Mouse (Mus musculus) frontal cortex, postnatal 25 days (tissue): ENCODE results near the gene Sez6l.
"Not testable (repeated sequence)": the region's sequence is repeated elsewhere in the genome, so short reads cannot be mapped to it uniquely, and the experiment has no call there.

ENCODE experiments used
- DNase-seq, 2 experiments: peaks; one replicate each; pipeline ENCODE4 v3.0.0; 2022; ENCODE audit warnings: low spot score in 2 of 2

Gene Sez6l

DNA sequence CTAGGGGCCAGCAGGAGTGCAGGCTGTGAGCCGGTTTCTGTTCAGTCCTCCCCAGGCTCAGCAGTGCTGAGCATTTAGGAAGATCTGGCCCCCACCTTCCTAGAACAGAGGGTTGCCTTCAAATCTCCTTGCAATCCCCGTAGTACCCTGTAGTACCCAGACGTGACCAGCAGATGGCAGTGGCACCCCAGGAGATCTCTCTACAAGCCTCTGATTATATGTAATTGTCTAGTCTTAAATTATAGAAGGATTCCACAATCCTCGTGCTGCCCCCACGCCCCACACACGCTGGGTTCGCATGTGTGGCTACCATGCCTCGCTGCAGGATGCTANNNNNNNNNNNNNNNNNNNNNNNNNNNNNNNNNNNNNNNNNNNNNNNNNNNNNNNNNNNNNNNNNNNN is 144.0 kb downstream of the Sez6l start:
- peak; percentile 82 to 89 for DNase-seq

GRCm38 (mm10) chr5:112432033-112432432 is 145.0 kb downstream of the Sez6l start:
- DNase-seq = no peak

GRCm38 (mm10) chr5:112431120-112431775 is 145.7 kb downstream of the Sez6l start:
- no peak for DNase-seq

DNA sequence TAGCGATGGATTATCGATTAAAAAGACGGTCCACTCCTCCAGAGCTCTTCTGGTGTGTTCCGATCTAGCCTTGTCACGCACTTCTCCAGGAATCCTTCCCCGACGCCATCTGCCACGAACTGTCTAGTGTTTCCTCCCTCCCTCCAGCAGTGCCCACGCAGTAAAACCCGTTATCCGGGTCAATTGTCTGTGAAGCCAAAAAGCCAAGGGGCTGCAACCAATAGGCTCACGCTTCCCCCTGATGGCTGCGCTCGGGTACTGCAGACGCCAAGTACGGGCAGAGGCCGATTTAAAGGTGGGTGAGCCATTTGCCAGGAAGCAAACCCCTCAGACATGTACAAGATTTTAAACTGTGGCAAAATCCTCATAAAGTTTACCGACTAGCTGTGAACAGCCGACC is 148.0 kb downstream of the Sez6l start:
- DNase-seq = peak; percentile 58 to 64

- peak; percentile 54 to 71 for DNase-seq
Observed at GRCm38 (mm10) chr5:112427283-112427682, 149.7 kb downstream of the Sez6l start.

DNA sequence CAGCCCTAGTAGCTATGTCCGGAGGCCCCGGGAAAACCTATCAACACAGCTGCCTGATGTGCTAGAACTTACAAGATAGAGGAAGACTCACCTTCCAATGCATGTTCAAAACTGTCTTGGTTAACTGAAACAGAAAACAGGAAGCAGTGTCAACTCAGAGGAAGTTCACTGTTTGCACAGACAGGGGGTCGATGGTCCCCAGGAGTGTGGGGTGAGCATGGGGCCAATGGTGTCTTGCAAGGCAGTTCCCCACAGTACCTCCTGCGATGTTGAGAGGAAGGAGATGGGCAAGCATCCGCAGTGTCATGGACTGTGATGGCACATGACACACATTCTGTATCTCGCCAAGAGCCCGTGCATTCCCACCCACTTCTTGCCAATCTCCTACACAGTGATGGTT is 150.3 kb downstream of the Sez6l start:
- DNase-seq = no peak

GRCm38 (mm10) chr5:112419535-112419934 is 157.4 kb downstream of the Sez6l start:
- DNase-seq = no peak

- DNase-seq = no peak
Observed at GRCm38 (mm10) chr5:112418023-112418422, 159.0 kb downstream of the Sez6l start.

DNA sequence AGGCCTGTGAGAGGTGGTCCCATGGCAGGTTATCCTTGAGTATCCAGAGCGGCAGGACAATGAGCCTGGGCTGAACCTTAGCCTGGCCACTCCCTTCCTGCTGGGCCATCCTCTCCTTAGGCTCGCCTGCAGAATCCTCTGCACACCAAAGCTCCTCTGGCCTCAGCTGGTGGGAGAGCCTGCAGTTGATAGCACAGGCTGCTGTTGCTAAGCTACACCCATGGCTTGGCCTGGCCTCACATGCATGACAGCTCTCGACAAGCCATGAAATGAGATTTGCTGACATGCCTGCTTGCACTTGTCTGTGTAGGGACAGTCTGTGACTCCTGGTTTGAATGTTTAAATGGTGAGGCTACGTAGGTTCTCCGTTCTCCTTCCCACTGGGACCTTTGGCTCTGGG is 160.3 kb downstream of the Sez6l start:
- no peak for DNase-seq

GRCm38 (mm10) chr5:112412781-112413180 is 164.2 kb downstream of the Sez6l start:
- DNase-seq = not testable (repeated sequence)

DNA sequence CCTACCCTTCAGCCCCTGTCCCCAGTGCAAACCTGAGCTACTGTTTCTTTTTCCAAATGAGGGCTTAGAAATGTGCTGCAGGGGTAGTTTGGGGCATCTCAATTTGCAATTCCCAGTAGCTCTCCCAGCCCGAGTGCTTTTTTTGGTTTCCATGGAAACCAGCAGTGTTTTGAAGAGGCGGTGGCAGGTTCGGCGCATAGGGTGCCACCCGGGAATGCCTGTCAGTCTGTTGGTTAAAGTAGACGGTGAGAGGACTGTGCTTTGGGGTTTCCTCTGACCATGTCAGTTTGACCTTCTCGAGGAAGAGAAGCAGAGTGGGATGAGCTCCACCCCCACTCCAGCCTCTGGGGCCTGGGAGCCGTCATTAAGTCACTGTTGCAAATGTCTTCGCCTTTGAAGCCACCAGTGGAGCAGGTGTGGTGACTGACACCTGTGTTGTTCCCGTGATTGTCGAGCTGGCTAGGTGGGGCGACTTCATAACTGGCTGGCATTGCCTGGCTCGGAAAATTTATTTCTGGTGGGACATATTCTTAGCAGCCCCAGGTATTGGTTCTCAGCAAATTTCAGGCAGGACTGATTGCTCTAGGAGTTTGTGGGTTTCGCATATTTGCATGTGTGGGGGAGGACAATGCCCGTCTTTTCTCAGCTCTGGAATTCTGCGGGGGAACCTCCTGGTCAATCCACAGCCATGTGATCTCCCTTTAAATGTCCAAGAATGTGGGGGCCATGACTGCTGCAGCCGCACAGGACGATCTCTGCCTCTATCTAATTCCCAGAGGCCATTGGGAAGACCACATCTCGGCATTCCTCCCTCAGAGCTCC is 165.3 kb downstream of the Sez6l start:
- no peak for DNase-seq

DNA sequence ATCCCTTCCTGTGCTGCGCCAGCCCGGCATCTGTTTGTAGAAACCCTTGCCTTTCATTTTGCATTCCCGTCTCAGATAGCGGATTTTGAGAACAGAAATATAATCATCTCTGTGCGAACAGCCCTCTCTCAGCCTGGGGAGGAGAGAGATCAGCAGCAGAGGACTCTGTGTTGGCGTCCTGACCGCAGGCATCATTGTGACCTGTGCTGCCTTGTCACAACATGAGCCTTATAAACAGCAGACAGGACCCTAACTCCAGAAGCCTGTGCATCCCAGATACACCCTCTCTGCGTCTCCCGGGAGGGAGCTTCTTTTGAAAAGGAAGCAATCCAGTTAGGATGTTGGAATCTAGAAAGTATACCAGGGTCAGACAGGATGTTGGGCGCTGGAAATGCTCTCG is 165.9 kb downstream of the Sez6l start:
- DNase-seq = no peak

GRCm38 (mm10) chr5:112409274-112409673 is 167.7 kb downstream of the Sez6l start:
- DNase-seq = no peak

GRCm38 (mm10) chr5:112406017-112406416 is 171.0 kb downstream of the Sez6l start:
- DNase-seq = no peak

- no peak for DNase-seq
Observed at GRCm38 (mm10) chr5:112402437-112402836, 174.5 kb downstream of the Sez6l start.

DNA sequence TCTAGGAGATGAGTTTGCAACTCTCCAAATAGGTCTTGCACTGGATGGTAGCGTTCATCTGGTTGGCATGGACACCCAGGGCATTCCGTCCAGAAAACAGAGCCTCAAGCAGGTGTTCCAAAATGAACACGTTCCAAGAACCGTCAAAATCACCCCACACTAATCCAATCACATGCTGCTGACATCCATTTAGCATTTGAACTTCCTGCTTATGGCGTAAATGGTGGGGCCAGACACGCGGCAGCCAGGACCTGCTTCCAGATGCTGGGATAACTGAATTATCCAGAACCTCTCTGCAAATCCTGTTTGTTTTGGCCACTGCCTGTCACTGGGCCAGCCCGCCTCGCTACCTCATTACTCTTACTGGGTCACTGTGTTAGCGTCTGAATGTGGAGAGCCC is 177.7 kb downstream of the Sez6l start:
- no peak for DNase-seq

GRCm38 (mm10) chr5:112396066-112396465 is 180.9 kb downstream of the Sez6l start:
- no peak for DNase-seq

- DNase-seq = peak; percentile 73 to 75
Observed at GRCm38 (mm10) chr5:112394779-112395443, 182.1 kb downstream of the Sez6l start, which contains the start of gene Asphd2. Asphd2 (minus strand) TSS chr5:112394866.

DNA sequence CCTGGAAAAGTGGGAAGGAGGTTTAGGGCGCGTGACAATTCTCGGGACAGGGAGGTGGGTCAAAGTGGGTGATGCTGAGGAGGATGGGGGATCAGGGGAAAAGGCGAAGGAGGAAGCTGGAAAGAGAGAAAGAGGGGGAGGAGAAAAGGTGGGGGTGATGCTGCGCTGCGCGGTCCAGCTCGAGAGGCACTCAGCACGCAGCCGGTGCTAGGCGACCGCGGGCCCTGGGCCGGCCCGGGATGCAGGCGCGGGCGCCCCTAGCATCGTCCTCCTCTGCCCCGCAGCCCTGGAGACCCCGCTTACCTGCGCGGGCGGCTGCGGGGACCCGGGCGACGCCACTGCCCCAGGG is 182.6 kb downstream of the Sez6l start:
- no peak for DNase-seq

DNA sequence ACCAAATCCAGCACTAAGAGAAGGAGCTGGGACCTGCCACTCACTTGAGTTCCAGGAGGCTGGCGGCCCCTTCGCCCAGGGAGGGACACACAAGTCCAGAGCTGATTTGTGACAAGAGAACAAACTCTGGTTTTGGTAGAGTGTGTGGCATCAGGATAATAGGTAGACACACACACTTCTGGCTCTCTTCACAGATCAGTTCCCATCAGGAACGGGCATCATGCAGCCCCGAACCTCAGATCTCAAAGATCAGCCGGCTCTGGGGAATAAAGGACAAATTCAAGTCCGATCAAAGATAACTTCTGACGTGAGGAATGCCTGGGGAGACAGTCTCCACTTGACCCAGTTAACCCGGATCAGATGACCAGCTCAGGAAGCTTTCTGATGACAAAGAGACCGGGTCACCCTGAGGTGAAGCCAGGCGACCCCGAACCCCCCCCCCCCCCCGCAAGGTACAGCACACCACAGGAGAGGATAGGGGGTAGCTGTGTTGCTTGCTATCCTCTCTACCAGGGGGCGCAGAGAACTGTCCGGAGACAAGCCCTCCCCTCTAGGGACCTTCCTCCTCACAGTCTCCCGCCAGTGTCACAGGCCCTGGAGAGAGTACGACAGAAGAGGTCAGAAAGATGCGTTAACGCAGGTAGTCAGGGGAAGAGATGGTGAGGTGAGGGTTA is 183.1 kb downstream of the Sez6l start:
- DNase-seq = no peak

DNA sequence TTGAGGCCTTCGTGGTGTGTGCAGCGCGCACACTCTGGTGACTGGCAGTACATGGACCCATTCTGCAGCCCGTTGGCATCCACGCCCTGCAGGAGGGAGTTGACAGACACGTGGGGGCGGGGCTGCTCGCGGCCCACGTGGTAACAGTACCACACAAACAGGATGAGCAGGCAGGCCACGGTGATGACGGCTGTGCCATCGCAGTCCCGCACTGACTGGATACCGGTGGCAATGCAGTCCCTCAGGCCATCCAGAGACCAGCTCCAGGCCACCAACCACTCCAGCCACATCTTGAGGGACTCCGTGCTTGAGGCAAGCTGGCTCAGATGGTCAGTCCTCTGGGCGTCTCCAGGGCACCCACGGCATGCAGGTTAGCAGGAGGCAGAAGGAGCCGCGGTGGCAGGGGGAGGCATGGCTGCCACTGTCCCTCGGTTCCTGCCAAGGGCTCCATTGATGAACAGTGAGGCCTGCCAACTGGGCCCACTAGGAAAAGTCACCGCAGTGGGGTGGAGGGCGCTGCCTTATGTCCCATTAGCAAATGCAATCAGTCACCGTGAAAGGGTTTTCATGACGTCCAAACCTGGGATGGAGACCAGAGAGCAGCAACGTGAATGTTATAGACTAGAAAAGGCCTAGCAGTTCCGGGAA is 185.2 kb downstream of the Sez6l start:
- DNase-seq = no peak

- no peak for DNase-seq
Observed at GRCm38 (mm10) chr5:112391002-112391401, 186.0 kb downstream of the Sez6l start.
